Mouse (Mus musculus) yolk sac, embryonic 10.5 days (tissue): ENCODE data around the gene C2cd4c.

Experiments
- DNase-seq: peaks from one replicate; pipeline ENCODE4 v3.0.0-alpha.2; 2017; ENCODE audit warnings: low spot score

Gene C2cd4c

DNA sequence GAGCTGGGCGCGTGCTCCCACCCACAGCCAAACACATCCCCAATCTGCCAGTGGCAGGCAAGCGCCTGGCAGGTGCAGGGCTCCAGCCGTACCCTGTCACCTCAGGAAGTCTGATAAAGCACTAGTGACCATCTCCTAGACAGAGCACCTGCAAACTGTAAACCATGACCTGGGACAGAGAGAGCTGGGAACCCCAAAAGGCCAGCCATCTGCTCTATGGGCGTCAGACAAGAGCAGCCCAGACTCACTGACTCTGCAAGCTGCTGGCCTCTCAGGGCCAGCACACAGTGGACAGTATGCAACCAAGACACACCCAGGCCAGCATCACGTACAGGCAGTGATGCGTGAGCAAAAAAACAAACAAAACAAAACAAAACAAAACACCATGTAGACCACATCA is 34.9 kb downstream of the C2cd4c start:
- DNase-seq = no peak

DNA sequence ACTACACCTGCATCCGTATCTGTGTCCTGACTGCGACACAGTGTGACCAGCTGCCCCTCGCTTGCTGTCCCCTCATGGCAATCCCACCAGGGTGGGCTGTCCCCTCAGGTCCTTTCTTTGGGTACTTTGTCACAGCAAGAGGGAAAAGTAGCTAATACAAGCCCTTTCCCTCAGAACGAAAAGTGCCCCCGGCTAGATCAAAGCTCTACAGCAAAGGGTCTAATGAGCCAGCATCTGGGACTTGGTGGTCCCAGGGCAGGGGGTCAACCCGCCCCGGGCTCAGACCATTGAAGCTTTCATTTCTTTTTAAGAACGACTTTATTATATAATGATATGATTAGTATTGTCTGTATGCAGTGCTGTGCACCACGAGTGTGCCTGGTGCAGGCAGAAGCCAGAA is 35.5 kb downstream of the C2cd4c start:
- DNase-seq = no peak

DNA sequence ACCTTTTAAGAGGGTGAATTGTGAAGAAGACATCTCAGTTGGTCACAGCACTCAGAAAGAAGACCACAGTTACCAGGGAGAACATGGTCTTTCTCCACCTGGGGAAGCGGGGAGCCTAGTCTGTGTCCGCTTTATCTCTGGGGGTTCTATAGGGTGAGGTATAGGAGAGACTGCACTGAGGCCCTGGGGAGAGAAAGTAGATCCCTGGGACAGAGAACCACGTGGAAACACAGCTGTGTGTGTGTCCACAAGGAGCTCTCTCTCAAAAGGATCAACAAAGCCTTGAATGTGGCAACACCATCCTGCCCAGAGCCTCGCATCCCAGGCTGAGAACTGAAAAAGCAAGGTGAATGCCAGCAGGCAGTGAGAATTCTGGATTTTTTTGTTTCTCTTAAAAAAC is 36.4 kb downstream of the C2cd4c start:
- no peak for DNase-seq

DNA sequence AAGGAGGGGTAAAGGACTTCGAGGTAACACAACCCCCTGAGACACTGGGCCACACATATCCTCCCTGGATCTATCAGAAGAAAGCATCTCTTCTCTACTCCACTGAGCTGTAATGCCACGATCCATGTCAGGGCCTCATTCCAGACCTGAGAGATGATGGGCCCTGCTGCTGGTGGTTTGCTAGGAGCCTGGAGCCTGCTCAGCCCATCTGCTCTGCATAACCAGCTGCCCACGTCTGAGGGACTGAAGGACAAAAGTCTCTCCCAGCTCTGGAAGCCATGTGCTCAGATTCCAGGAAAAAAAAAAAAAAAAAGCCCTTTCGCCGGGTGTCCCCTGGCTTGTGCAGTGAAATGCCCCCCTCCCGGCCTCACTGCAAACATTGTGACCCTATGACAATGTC is 38.1 kb downstream of the C2cd4c start:
- DNase-seq = no peak

DNA sequence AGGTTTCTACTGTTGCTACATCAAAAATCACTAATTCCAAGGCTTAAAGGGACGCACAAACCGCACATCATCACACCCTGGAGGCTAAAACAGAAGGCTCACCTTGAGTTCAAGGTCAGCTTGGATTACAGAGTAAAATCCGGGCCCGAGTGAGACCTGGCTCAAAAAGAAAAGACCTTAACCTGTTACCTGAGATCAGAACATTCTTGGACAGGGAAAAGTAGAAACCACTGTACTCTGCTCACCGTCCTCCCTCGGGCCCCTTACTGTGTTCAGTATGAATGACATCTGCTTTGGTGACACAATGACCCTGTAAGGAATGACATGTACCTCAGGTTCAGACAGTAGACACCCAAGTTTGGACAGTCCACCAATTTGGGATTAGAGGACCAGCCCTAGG is 39.0 kb downstream of the C2cd4c start:
- no peak for DNase-seq

DNA sequence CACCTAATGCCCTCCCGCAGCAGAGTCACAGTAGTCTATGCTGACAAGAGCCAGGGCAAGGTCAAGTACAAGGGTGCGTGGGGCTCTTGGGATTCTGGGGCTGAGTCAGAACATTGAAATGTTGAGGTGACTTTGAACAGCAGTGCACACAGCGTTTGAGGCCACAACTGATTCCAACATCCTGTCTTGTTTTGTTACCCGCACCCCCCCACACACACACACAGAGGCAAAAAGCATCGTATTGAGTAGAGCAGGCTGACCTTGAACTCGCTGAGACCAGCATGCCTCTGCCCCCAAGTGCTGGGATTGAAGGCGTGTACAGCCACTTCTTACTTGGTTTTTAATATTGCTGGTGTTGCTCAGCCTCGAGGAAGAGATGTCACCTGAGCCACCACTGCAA is 39.5 kb downstream of the C2cd4c start:
- DNase-seq = no peak

DNA sequence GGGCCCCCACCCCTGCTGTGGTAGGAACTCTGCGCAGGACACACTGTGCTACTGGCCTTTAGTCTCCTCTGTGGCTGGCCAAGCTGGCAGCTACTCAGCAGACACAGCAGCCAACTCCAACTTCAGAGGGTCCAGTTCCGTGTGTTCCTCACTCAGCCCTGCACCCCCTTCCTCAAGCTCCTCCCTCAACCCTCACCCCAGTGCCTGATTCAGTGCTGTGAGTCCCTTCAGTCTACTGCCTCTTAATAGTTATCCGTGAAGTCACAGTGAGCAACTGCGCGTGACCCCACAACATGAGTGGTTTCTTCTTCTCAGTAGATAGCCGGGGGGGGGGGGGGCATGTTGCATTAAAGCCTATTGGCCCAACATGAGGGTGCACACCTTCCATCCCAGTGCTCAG is 40.2 kb downstream of the C2cd4c start:
- no peak for DNase-seq

DNA sequence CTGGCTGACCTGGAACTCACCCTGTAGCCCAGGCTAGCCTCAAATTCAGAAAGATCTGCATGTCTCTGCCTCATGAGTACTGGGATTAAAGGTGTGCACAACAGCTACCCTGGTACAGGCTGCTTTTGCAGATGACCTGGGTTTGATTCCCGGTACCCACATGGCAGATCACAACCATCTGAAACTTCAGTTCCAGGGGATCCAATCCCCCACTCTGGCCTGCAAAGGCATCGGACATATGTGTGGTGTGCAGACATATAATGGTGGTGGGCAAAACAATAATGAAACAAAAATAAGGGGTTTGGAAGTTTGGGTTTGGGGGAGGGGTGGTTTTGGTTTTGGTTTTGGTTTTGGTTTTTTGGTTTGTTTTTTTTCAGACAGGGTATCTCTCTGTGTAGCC is 42.5 kb downstream of the C2cd4c start:
- DNase-seq = no peak

DNA sequence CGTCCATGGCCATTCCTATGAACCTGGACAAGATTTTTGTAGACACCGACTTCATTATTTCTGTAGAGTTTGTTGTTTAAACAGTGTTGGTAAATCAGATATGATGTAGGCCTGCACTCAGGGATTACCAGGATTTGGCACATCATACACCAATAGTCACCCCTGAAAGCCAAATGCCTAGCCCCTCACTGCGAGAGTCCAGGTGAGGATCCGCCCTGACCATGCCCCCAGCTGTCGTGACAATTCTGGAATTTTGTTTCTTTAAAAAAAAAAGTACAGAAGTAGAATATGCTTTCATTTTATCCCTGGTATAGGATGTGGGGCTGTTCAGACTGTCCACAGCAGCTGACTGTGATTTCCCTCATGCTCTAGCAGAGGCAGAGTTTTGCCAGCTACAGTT is 43.9 kb downstream of the C2cd4c start:
- DNase-seq = no peak

DNA sequence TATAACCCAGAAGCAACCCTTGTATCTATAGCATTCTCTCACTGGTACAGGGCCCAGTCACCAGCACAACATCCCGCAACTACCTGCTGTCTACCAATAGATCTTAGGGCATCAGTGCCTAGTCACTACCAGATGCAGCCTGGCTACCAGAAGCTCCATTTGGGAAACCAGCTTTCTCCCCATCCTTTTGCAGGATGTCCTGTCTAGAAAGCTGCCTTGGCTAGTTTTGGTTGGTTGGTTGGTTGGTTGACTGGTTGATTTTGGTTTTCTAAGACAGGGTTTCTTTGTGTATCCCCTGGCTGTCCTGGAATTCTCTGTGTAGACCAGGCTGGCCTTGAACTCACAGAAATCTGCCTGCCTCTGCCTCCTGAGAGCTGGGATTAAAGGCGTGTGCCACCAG is 54.1 kb downstream of the C2cd4c start:
- DNase-seq = no peak

DNA sequence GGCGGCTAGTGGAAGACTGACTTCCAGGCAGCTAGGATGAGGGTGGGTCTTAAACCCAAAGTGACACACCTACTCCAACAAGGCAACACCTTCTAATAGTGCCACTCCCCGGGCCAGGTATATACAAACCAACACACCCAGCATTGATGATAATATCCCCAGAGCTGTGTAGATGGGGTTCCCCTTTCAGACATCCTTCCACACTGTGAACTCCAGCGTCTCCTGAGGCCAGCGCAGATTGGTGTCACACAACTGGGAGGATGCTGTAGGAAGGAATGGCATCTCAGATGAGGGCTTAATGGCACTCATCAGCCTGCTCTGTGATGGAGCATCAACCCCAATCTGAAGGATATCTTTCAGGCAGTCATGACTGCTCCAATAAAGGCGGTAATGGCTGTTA is 56.3 kb downstream of the C2cd4c start:
- DNase-seq = no peak

DNA sequence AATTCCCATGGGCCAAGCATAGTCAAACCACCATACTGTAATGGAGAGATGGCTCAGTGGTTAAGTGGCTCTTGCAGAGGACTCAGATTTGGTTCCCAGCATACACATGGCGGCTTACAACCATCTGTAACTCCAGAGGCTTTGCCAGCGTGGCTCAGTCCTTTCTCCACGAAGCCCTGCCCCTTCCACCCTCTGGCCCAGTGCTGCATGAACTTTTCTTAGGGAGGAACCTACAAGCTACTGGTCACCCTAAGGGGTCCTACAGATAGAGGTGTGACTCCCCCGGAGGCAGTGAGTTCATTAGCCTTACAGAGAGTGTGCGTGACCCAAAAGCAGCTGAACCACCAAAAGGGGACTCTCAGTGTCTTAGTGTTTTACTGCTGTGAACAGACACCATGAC is 56.9 kb downstream of the C2cd4c start:
- no peak for DNase-seq
